Mouse (Mus musculus) CH12.LX (cell line): Measurements from ENCODE around the gene Rfc1. TPM values are rescaled to one million over a fixed set of nuclear protein-coding genes. Genes with fewer than 3 reads are reported as not detected.

Source experiments
- DNase-seq: peaks from one replicate; pipeline ENCODE4 v3.0.0-alpha.2; 2013; ENCODE audit errors: extremely low read depth
- H3K27ac ChIP-seq: 2 replicates; pipeline ENCODE4 v1.5.1; 2012; ENCODE audit warnings: low read depth, mild to moderate bottlenecking, control low read depth, moderate library complexity; ENCODE audit not compliant: insufficient read depth
- H3K27me3 ChIP-seq: replicated peaks from 2 replicates; pipeline ENCODE3; 2012; ENCODE audit warnings: inconsistent platforms
- H3K36me3 ChIP-seq, 2 experiments: replicated peaks in 1 of 2; 2 replicates each; pipeline versions ENCODE3 to v1.6.1; 2012; ENCODE audit warnings: inconsistent platforms in 1 of 2, low read length in 1 of 2, mild to moderate bottlenecking in 1 of 2, mixed read lengths in 1 of 2, moderate library complexity in 1 of 2; ENCODE audit not compliant: control insufficient read depth in 1 of 2, insufficient read depth in 1 of 2
- H3K4me1 ChIP-seq, 2 experiments: 2 replicates each; pipeline ENCODE4 v1.6.1; 2012; ENCODE audit warnings: inconsistent platforms in 1 of 2, moderate library complexity in 1 of 2; ENCODE audit not compliant: insufficient read depth in 2 of 2, control insufficient read depth in 1 of 2
- H3K4me2 ChIP-seq: 2 replicates; pipeline ENCODE4 v1.6.1; 2012; ENCODE audit warnings: low read depth, mild to moderate bottlenecking, control low read depth; ENCODE audit not compliant: poor library complexity, insufficient read depth, severe bottlenecking
- H3K4me3 ChIP-seq, 3 experiments: fragments of 150-350 bp in 1 of 3; sonication (generic) in 1 of 3; replicated peaks in 1 of 3; 2 replicates each; pipeline versions ENCODE3 to v1.5.1; 2011 to 2012; ENCODE audit warnings: low read depth in 2 of 3, low read length in 2 of 3, mild to moderate bottlenecking in 2 of 3, moderate library complexity in 2 of 3, control low read depth in 1 of 3, improper control_type of control experiment in 1 of 3, inconsistent platforms in 1 of 3, mixed read lengths in 1 of 3; ENCODE audit not compliant: poor library complexity in 1 of 3
- H3K79me2 ChIP-seq: replicated peaks from 2 replicates; pipeline ENCODE4 v1.6.1; 2012; ENCODE audit warnings: mild to moderate bottlenecking, moderate library complexity; ENCODE audit not compliant: control insufficient read depth, poor library complexity, insufficient read depth, severe bottlenecking; ENCODE audit errors: extremely low read depth
- H3K9ac ChIP-seq: 2 replicates; pipeline ENCODE4 v1.6.1; 2012; ENCODE audit warnings: low read depth, mild to moderate bottlenecking, control low read depth, moderate library complexity; ENCODE audit not compliant: insufficient read depth
- H3K9me3 ChIP-seq: replicated peaks from 2 replicates; pipeline ENCODE3; 2012; ENCODE audit warnings: low read length, inconsistent platforms, mixed read lengths
- CHD1 ChIP-seq: IDR thresholded peaks from 2 replicates; pipeline ENCODE4 v1.6.1; 2012; ENCODE audit warnings: low read depth, low read length, improper control_type of control experiment, inconsistent platforms
- CHD2 ChIP-seq: IDR thresholded peaks from 2 replicates; pipeline ENCODE4 v1.6.1; 2011; ENCODE audit warnings: low read length, improper control_type of control experiment
- CTCF ChIP-seq, 2 experiments: IDR thresholded peaks in 1 of 2; conservative IDR thresholded peaks in 1 of 2; 2 replicates each; pipeline ENCODE4 v1.5.1; 2011 to 2012; ENCODE audit warnings: low read depth in 2 of 2, low read length in 2 of 2, improper control_type of control experiment in 1 of 2, inconsistent platforms in 1 of 2, mild to moderate bottlenecking in 1 of 2, moderate library complexity in 1 of 2
- E2F4 ChIP-seq: IDR thresholded peaks from 2 replicates; pipeline ENCODE4 v1.6.1; 2011; ENCODE audit warnings: low read depth, low read length, improper control_type of control experiment; ENCODE audit not compliant: insufficient replicate concordance
- ELF1 ChIP-seq: IDR thresholded peaks from 2 replicates; pipeline ENCODE4 v1.6.1; 2014; ENCODE audit warnings: low read depth, mild to moderate bottlenecking, inconsistent platforms, low read length, improper control_type of control experiment
- EP300 ChIP-seq: IDR thresholded peaks from 2 replicates; pipeline ENCODE4 v1.6.1; 2011; ENCODE audit warnings: low read length, improper control_type of control experiment
- GABPA ChIP-seq: IDR thresholded peaks from 2 replicates; pipeline ENCODE4 v1.6.1; 2012; ENCODE audit warnings: low read depth, low read length, improper control_type of control experiment, inconsistent platforms; ENCODE audit not compliant: insufficient replicate concordance
- HCFC1 ChIP-seq: IDR thresholded peaks from 2 replicates; pipeline ENCODE4 v1.6.1; 2012; ENCODE audit warnings: low read depth, mild to moderate bottlenecking, inconsistent platforms, low read length, improper control_type of control experiment
- JUN ChIP-seq: IDR thresholded peaks from 2 replicates; pipeline ENCODE4 v1.6.1; 2011; ENCODE audit warnings: low read depth, mild to moderate bottlenecking, low read length, improper control_type of control experiment, moderate library complexity; ENCODE audit not compliant: insufficient read depth
- JUND ChIP-seq: conservative IDR thresholded peaks from 2 replicates; pipeline ENCODE4 v1.6.1; 2011; ENCODE audit warnings: low read depth, low read length, improper control_type of control experiment
- KAT2A ChIP-seq: IDR thresholded peaks from 2 replicates; pipeline ENCODE4 v1.6.1; 2012; ENCODE audit warnings: low read length, improper control_type of control experiment, inconsistent platforms; ENCODE audit not compliant: insufficient replicate concordance
- MAFK ChIP-seq: IDR thresholded peaks from 2 replicates; pipeline ENCODE4 v1.6.1; 2011; ENCODE audit warnings: low read length, improper control_type of control experiment; ENCODE audit not compliant: insufficient replicate concordance
- MAX ChIP-seq: IDR thresholded peaks from 2 replicates; pipeline ENCODE4 v1.6.1; 2011; ENCODE audit warnings: low read length, improper control_type of control experiment
- MEF2A ChIP-seq: IDR thresholded peaks from 2 replicates; pipeline ENCODE4 v1.6.1; 2014; ENCODE audit warnings: low read depth, mild to moderate bottlenecking, inconsistent platforms, low read length, improper control_type of control experiment, borderline replicate concordance
- RCOR1 ChIP-seq: conservative IDR thresholded peaks from 2 replicates; pipeline ENCODE4 v1.6.1; 2012; ENCODE audit warnings: low read depth, mild to moderate bottlenecking, inconsistent platforms, low read length, improper control_type of control experiment
- SIN3A ChIP-seq: IDR thresholded peaks from 2 replicates; pipeline ENCODE4 v1.6.1; 2012; ENCODE audit warnings: low read length, improper control_type of control experiment, inconsistent platforms
- SMC3 ChIP-seq: IDR thresholded peaks from 2 replicates; pipeline ENCODE4 v1.6.1; 2011; ENCODE audit warnings: low read depth, low read length, improper control_type of control experiment
- TCF12 ChIP-seq: IDR thresholded peaks from 2 replicates; pipeline ENCODE4 v1.6.1; 2014; ENCODE audit warnings: low read depth, mild to moderate bottlenecking, inconsistent platforms, low read length, improper control_type of control experiment
- UBTF ChIP-seq: IDR thresholded peaks from 2 replicates; pipeline ENCODE4 v1.6.1; 2012; ENCODE audit warnings: low read depth, mild to moderate bottlenecking, inconsistent platforms, low read length, improper control_type of control experiment, moderate library complexity
- USF1 ChIP-seq: IDR thresholded peaks from 2 replicates; pipeline ENCODE4 v1.6.1; 2014; ENCODE audit warnings: low read depth, mild to moderate bottlenecking, inconsistent platforms, low read length, improper control_type of control experiment
- ZC3H11A ChIP-seq: IDR thresholded peaks from 2 replicates; pipeline ENCODE4 v1.6.1; 2012; ENCODE audit warnings: low read depth, mild to moderate bottlenecking, inconsistent platforms, low read length, improper control_type of control experiment
- ZKSCAN1 ChIP-seq: IDR thresholded peaks from 2 replicates; pipeline ENCODE4 v1.6.1; 2012; ENCODE audit warnings: low read depth, inconsistent platforms, low read length, improper control_type of control experiment, borderline replicate concordance
- dilution Hi-C: fragments of 300-500 bp; cut with MboI; formaldehyde crosslinking; loops from 2 replicates; pipeline ENCODE4 v1.14.3; 2020; ENCODE audit warnings: low sequenced_read_pairs; ENCODE audit not compliant: extremely low pct_unique_long_range_greater_than_20kb, extremely low pct_ligation_motif_present
- in situ Hi-C: fragments of 300-500 bp; cut with MboI; formaldehyde crosslinking; loops from 3 replicates; pipeline ENCODE4 v1.14.3; 2019; ENCODE audit warnings: low sequenced_read_pairs, low pct_ligation_motif_present, low pct_unique_long_range_greater_than_20kb, mixed read lengths
- polyA plus RNA-seq: library from polyadenylated mRNA; unstranded; fragments of >175 nt; gene quantifications from 2 replicates; pipeline ENCODE4 v1.2.1, GENCODE M21; 2012; ENCODE audit warnings: low read depth; ENCODE audit not compliant: insufficient read length
- total RNA-seq, 2 experiments: library from RNA; depleted of rRNA; stranded (reverse); fragments of 300-350 nt in 1 of 2; fragments of >200 nt in 1 of 2; gene quantifications; 2 replicates each; pipeline ENCODE4 v1.2.3; 2012 to 2014

Gene Rfc1
- total and polyA plus RNA-seq, 3 experiments: 64.9 to 83.1 (median 80.8) TPM

GRCm38 (mm10) chr5:65324271-65324670, 11.2 kb downstream of the Rfc1 start:
- TF ChIP-seq SIN3A (no peak), CTCF (conservative IDR thresholded peaks at IDR 0.05 in 1 of 2, IDR thresholded peaks at IDR 0.05 in 1 of 2; ENCODE audit: low read depth in 2 of 2, low read length in 2 of 2) (no peak), CHD2 (no peak), KAT2A (no peak), MAFK (no peak), MAX (no peak), E2F4 (no peak), RCOR1 (no peak), CHD1 (no peak), GABPA (no peak), ZC3H11A (no peak), JUN (no peak), MEF2A (no peak), ZKSCAN1 (no peak), UBTF (no peak), HCFC1 (no peak), TCF12 (no peak), SMC3 (no peak), USF1 (no peak), JUND (no peak)
- peaks cover 8 to 74% of the 10 kb centered on the region in 2 experiments for H3K4me1 ChIP-seq
- no peak for DNase-seq
- H3K27ac ChIP-seq: no peak overlapping the region
- peaks cover 3 to 22% of the 10 kb centered on the region in 2 experiments for H3K36me3 ChIP-seq
- H3K9me3 ChIP-seq: no peaks in the 10 kb centered on the region
- dilution Hi-C loops: no loop called here
- no peak overlapping the region for H3K4me3 ChIP-seq
- no peaks in the 10 kb centered on the region for H3K27me3 ChIP-seq
- no peak overlapping the region for H3K9ac ChIP-seq
- H3K4me2 ChIP-seq: no peak overlapping the region
- H3K79me2 ChIP-seq: peaks cover 44% of the 10 kb centered on the region
- in situ Hi-C loops: no loop called here

DNA sequence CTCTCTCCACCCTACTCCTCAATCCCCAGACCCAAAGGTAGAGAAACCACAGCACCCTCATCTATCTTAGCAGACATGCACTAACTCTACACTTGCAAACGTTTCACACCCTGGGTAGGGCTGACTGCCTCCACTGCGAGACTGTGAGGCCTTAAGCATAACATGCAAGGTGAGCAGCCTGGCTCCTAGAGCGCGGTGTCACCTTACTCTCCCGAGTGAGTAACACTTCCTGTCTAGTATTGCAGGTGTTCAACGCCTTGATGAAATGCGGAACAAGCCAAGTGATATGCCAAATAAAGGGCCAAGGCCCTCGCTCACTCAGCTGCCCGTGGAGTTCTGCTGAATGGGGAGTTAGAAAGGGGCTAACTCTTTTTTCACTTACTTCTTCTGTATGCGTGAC, 13.3 kb downstream of the Rfc1 start:
- Histone ChIP-seq H3K9ac (no peak overlapping the region), H3K36me3 (peaks cover 7 to 39% of the 10 kb centered on the region in 2 experiments), H3K4me1 (peaks cover 8 to 57% of the 10 kb centered on the region in 2 experiments), H3K4me3 (no peak overlapping the region), H3K27me3 (no peaks in the 10 kb centered on the region), H3K79me2 (peaks cover 28% of the 10 kb centered on the region), H3K27ac (no peak overlapping the region), H3K4me2 (no peak overlapping the region), H3K9me3 (no peaks in the 10 kb centered on the region)
- in situ Hi-C loops: no loop called here
- TF ChIP-seq ELF1 (0 out of 2 replicates have a peak, but pooled peaks have one; percentile 21), EP300 (0 out of 2 replicates have a peak, but pooled peaks have one; percentile 54), JUND (no peak), ZC3H11A (no peak)
- dilution Hi-C loops: no loop called here
- DNase-seq: peak; percentile 74
